Mouse (Mus musculus): ENCODE measurements around the gene Znrf1. TPM values are rescaled to one million over a fixed set of nuclear protein-coding genes. Genes with fewer than 3 reads are reported as not detected.

Gene Znrf1
- polyA plus RNA-seq (2012; rRNA removed; ENCODE audit: low replicate concordance) = 102 and 160 TPM in 2 replicates

DNA sequence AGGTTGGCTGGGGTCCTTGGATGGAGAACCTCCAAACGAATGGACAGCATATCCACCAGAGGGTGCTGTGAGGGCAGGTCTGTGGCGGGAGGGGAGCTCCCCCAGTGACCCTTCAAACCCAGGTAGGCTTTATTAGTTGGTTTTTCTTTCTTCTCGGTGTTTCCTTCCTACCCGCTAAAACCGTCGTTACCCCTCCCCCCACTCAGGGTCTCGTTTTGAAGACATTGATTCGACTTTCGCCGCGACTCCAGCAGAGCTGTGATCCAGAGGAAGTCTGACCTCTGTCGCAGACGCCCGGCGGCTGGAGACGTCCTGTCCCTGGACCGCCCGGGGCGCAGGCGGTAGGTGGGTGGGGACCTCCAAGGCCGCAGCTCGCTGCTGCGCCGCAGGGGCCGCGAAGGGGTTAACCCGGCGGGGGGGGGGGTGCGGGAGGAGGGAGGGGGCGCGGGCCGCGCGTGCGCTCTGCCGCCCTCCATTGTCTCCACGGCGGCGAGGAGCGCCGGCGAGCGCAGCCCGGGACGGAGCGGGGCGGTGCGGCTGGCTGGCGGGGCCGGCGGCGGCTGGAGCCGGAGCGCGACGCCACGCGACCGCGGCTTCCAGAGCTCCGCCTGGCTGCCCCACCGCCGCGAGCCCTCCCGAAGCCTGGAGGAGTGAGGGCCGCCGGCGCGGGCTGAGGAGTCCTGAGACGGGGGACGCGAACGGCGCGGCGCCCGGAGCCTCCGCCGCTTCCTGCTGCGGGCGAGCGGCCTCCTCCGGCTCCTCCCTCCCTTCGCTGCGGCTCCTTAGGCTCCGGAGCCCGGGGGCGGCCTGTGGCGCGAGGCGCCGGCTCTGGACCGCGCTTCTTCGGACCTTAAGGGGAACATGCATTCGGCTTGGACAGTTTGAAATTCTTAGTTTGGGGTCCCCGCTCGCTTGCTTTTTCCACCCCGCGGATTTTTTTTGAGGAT, at the start of gene Znrf1:
Znrf1 (plus strand) TSS at position 67 of the 947 bp plus-strand sequence.

DNA sequence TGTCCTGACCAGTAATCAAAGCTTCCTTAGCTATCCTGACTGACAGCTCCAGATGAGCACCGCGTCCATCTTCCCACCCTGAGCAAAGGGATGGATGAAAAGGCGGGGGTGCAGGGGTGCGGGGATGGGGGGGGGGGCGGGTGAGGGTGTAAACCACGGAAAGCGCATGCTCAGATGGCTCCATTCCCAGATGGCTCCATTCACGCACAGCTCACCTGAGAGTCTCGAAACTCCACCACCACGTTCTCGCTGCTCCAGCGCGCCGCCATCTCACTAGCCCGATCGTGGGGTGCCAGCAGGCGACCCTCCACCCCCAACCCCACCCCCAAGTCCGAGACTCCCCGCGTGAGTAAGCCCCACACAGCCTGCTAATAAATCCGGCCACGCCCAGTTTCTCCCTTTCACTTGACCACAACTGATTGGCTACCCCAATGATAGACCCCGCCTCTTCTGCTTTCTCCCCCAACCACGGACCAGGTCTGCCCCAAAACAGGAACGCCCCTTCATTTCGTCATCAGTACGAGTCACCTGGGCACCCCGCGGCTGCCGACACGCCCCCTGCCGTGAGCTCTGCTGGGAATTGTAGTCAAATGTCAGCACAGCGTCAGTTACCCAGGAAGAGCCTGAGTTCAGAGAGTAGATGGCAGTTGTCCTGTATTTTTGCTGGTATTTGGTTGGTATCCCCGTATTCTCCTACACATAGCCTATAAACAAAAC, 14.0 kb upstream of the Znrf1 start, which contains the start of gene Wdr59:
Wdr59 (minus strand) TSS at position 380 of the 717 bp plus-strand sequence.

DNA sequence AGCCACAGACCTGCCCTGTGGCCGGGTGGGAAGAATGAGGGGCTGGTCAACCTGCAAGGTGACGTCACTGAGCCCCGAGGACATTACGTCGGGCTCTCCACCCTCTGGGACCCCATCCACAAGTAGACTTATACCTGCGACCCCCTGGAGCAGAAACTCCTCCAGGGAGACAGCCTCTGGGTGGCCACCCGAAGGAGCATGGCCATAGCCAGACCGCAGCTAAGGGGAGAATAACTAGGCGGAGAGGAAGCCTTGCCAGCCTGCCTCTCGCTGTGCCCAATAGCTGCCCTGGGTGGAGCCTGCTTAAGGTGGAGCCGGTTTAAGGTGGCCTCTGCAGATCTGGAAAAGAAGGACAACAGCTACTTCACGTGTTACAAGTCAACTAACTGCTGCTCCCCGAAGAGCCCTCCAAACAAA, 94.2 kb downstream of the Znrf1 start, which contains the start of gene Ldhd:
Ldhd (minus strand) TSS at position 270 of the 417 bp plus-strand sequence.

DNA sequence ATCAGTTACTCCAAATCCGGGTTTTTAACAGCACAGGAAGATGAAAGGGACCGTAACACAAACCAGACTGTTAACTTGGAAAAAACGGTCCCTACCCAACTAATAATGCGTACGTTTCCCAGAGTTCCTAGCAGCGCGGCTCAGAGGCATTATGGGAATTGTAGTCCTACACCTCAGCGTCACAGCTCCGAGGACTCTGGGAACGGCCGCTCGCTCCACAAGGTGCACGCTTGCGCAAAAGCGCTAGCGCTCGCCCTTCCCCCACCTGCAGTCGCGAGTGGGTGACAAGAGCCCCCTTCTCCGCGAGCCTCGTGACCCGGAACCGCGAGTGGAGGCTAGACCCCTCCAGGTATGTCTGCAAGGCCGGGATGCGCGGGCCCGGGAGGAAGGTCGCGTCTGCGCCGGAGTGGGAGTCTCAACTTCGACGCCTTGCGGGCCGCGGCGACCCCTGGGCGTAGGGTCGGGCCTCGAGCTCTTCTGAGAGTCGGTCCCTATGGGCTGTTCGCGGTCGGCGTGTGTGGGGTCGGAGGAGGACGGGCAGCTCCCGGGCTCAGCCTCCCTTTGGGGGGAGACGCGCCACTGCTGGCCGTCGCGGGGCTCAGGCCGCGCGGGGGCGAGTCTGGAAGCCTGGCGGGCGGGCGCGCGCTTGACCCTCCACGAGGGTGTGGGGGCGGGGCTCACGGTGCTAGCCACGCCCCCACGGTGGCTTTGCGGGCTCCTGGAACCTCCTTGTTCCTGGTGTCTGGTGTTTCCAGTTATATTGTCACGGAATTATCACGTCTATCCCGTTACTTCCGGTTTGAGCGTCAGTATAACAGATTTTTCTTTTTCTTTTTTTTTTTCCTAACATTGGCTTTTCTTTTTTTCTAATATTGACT, 107.6 kb downstream of the Znrf1 start, which contains the start of gene Zfp1:
Zfp1 (plus strand) TSS at position 138 of the 878 bp plus-strand sequence.

Other genes with a start within 250 kb of the Znrf1 start
- gene Rfwd3, start 235.9 kb upstream of the Znrf1 start, polyA plus RNA-seq (2012; rRNA removed; ENCODE audit: low replicate concordance) = 9.5 and 14.6 TPM in 2 replicates
- 1.1 and 3.3 TPM in 2 replicates for gene Mlkl, start 197.9 kb upstream of the Znrf1 start, polyA plus RNA-seq (2012; rRNA removed; ENCODE audit: low replicate concordance)
- gene Fa2h, start 142.3 kb upstream of the Znrf1 start, polyA plus RNA-seq (2012; rRNA removed; ENCODE audit: low replicate concordance) = 3.3 and 12.6 TPM in 2 replicates
- gene Wdr59, start 14.0 kb upstream of the Znrf1 start, polyA plus RNA-seq (2012; rRNA removed; ENCODE audit: low replicate concordance) = 6.7 and 10.4 TPM in 2 replicates
- gene Ldhd, start 94.3 kb downstream of the Znrf1 start, polyA plus RNA-seq (2012; rRNA removed; ENCODE audit: low replicate concordance) = 52.1 and 55.6 TPM in 2 replicates
- 4.7 and 4.9 TPM in 2 replicates for gene Zfp1, start 107.3 kb downstream of the Znrf1 start, polyA plus RNA-seq (2012; rRNA removed; ENCODE audit: low replicate concordance)
- gene Ctrb1, start 154.9 kb downstream of the Znrf1 start, polyA plus RNA-seq (2012; rRNA removed; ENCODE audit: low replicate concordance) = 0.26 and 3.7 TPM in 2 replicates
- 60.5 and 75.5 TPM in 2 replicates for gene Bcar1, start 207.7 kb downstream of the Znrf1 start, polyA plus RNA-seq (2012; rRNA removed; ENCODE audit: low replicate concordance)

All from mammary gland, adult 2 months (tissue).